Mouse (Mus musculus) myocyte (in vitro differentiated cells): ENCODE data around the gene Scoc.

ENCODE experiments used
- POLR2A ChIP-seq: IDR thresholded peaks from one replicate; pipeline ENCODE4 v1.6.1; 2011; ENCODE audit warnings: low read depth, mild to moderate bottlenecking, control low read depth, moderate library complexity; ENCODE audit not compliant: insufficient read length
- POLR2AphosphoS2 ChIP-seq: IDR thresholded peaks from one replicate; pipeline ENCODE4 v1.6.1; 2011; ENCODE audit warnings: low read depth, control low read depth; ENCODE audit not compliant: insufficient read length

DNA sequence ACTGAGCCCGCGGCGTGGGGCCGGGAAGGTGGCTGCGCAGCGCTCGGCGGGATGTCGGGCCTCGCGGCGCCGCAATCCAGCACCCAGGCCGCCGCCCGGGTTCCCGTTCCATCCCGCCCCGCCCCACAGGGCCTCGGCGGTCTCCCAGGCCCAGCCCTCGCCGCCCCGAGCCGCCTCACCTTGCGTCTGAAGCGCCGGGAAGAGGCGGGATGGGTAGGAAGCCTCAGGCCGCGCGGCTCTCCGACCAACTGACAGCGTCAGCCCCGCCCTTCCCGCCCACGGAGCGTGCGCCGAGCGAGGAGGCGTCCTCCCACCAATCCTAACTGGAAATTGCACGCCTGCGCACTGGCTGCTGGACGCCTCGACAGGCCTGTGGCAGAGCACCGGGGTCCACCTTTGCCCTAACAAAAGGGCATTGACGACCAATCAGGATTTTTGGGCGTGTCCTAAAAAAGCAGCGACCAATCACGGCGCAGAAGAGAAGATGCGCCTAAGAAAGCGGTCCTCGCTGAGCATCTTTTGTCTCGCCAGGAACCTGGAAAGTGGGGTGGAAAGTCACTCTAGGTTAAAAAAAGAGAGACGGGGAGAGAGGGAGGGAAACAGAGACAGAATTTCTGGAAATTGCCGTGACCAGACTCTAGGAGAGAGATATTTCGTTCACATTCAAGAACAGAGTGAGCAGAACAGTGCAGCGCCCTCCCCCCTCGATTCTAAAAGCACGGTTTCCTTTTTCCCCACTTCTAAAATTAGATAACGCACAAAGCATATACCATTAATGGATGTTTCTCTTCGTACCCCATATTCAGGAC is 15.7 kb downstream of the Scoc start:
- TF ChIP-seq POLR2A (peak; percentile 72), POLR2AphosphoS2 (peak; percentile 45)
